Mouse (Mus musculus) C2C12 (cell line): ENCODE results near the gene Hdac4. TPM values are rescaled to one million over a fixed set of nuclear protein-coding genes. Genes with fewer than 3 reads are reported as not detected.

Experiments used
- H3K27me3 ChIP-seq: one replicate; pipeline ENCODE4 v1.6.1; 2011; ENCODE audit not compliant: control insufficient read depth, insufficient read depth, insufficient read length
- H3K36me3 ChIP-seq: one replicate; pipeline ENCODE4 v1.6.1; 2011; ENCODE audit not compliant: control insufficient read depth, insufficient read depth
- H3K4me3 ChIP-seq: one replicate; pipeline ENCODE4 v1.5.1; 2011; ENCODE audit warnings: mild to moderate bottlenecking, control low read depth; ENCODE audit not compliant: poor library complexity, insufficient read depth, severe bottlenecking
- H3K79me2 ChIP-seq: one replicate; pipeline ENCODE4 v1.6.1; 2011; ENCODE audit not compliant: control insufficient read depth, insufficient read depth
- H3K79me3 ChIP-seq: one replicate; pipeline ENCODE4 v1.6.1; 2011; ENCODE audit warnings: low read depth, control low read depth
- H3ac ChIP-seq: one replicate; pipeline ENCODE3; 2011; ENCODE audit warnings: low read depth; ENCODE audit not compliant: control insufficient read depth, insufficient read length
- CEBPB ChIP-seq: IDR thresholded peaks from one replicate; pipeline ENCODE4 v1.6.1; 2011; ENCODE audit warnings: low read depth, mild to moderate bottlenecking, control low read depth, moderate library complexity
- CTCF ChIP-seq: IDR thresholded peaks from one replicate; pipeline ENCODE4 v1.5.1; 2011; ENCODE audit not compliant: control insufficient read depth, insufficient read depth, insufficient read length
- FOSL1 ChIP-seq: IDR thresholded peaks from one replicate; pipeline ENCODE4 v1.8.0; 2011; ENCODE audit warnings: mild to moderate bottlenecking, low read length; ENCODE audit not compliant: poor library complexity, insufficient read depth, severe bottlenecking
- MAX ChIP-seq: IDR thresholded peaks from one replicate; pipeline ENCODE4 v1.6.1; 2011; ENCODE audit warnings: mild to moderate bottlenecking, control low read depth
- MYOD1 ChIP-seq: IDR thresholded peaks from one replicate; pipeline ENCODE4 v1.6.1; 2011; ENCODE audit warnings: low read depth; ENCODE audit not compliant: control insufficient read depth, insufficient read length
- MYOG ChIP-seq: IDR thresholded peaks from one replicate; pipeline ENCODE4 v1.6.1; 2011; ENCODE audit not compliant: control insufficient read depth, insufficient read length; ENCODE audit errors: extremely low read depth
- USF1 ChIP-seq: IDR thresholded peaks from one replicate; pipeline ENCODE4 v1.6.1; 2011; ENCODE audit warnings: low read depth, mild to moderate bottlenecking, control low read depth, moderate library complexity
- polyA plus RNA-seq: library from polyadenylated mRNA; unstranded; fragments of >200 nt; fragmentation: generic; extraction: Trizol; gene quantifications from one replicate; pipeline ENCODE4 v1.2.1, GENCODE M21; 2012; ENCODE audit warnings: missing spikeins

The Hdac4 gene
- polyA plus RNA-seq, 1 experiment, result 9.6 TPM

- H3K79me2 ChIP-seq, result peaks cover 45% of the 10 kb centered on the region
- H3K27me3 ChIP-seq, result no peaks in the 10 kb centered on the region
- no peak for TF ChIP-seq MAX
- peak; percentile 97 for TF ChIP-seq MYOD1
- TF ChIP-seq CEBPB, result no peak
- H3ac ChIP-seq, result no peak overlapping the region
- H3K79me3 ChIP-seq, result peaks cover 14% of the 10 kb centered on the region
- H3K36me3 ChIP-seq, result no peaks in the 10 kb centered on the region
- H3K4me3 ChIP-seq, result no peak overlapping the region
Measured at GRCm38 (mm10) chr1:92099502-92099901, 96.0 kb downstream of the Hdac4 start.

GRCm38 (mm10) chr1:92098456-92098855, 97.0 kb downstream of the Hdac4 start:
- peaks cover 14% of the 10 kb centered on the region for H3K79me3 ChIP-seq
- H3ac ChIP-seq, result no peak overlapping the region
- H3K27me3 ChIP-seq, result no peaks in the 10 kb centered on the region
- no peak overlapping the region for H3K4me3 ChIP-seq
- peaks cover 42% of the 10 kb centered on the region for H3K79me2 ChIP-seq
- no peaks in the 10 kb centered on the region for H3K36me3 ChIP-seq
- TF ChIP-seq USF1 (no peak), CTCF (no peak), CEBPB (no peak), MYOG (no peak), FOSL1 (no peak), MAX (no peak), MYOD1 (no peak)

GRCm38 (mm10) chr1:92096991-92097525, 98.4 kb downstream of the Hdac4 start:
- Histone ChIP-seq H3K4me3 (no peak overlapping the region), H3K79me3 (peaks cover 16% of the 10 kb centered on the region), H3K27me3 (no peaks in the 10 kb centered on the region), H3ac (no peak overlapping the region), H3K36me3 (no peaks in the 10 kb centered on the region), H3K79me2 (peaks cover 28% of the 10 kb centered on the region)
- TF ChIP-seq CEBPB, result no peak

- TF ChIP-seq MAX (no peak), FOSL1 (no peak), CEBPB (no peak), CTCF (no peak), MYOD1 (no peak), MYOG (no peak), USF1 (no peak)
- no peaks in the 10 kb centered on the region for H3K36me3 ChIP-seq
- peaks cover 26% of the 10 kb centered on the region for H3K79me2 ChIP-seq
- no peak overlapping the region for H3K4me3 ChIP-seq
- no peaks in the 10 kb centered on the region for H3K27me3 ChIP-seq
- peaks cover 9% of the 10 kb centered on the region for H3K79me3 ChIP-seq
- H3ac ChIP-seq, result no peak overlapping the region
Measured at GRCm38 (mm10) chr1:92092286-92092685, 103.2 kb downstream of the Hdac4 start.

- Histone ChIP-seq H3K79me2 (peaks cover 49% of the 10 kb centered on the region), H3K79me3 (peaks cover 14% of the 10 kb centered on the region), H3K36me3 (no peaks in the 10 kb centered on the region), H3ac (no peak overlapping the region), H3K4me3 (no peak overlapping the region), H3K27me3 (no peaks in the 10 kb centered on the region)
- no peak for TF ChIP-seq FOSL1
- no peak for TF ChIP-seq USF1
- TF ChIP-seq CEBPB, result no peak
- no peak for TF ChIP-seq MYOD1
- no peak for TF ChIP-seq MYOG
- TF ChIP-seq MAX, result no peak
- TF ChIP-seq CTCF, result no peak
Measured at GRCm38 (mm10) chr1:92087821-92088220, 107.7 kb downstream of the Hdac4 start.

GRCm38 (mm10) chr1:92087343-92087742, 108.2 kb downstream of the Hdac4 start:
- Histone ChIP-seq H3K4me3 (no peak overlapping the region), H3K79me2 (peaks cover 49% of the 10 kb centered on the region), H3K79me3 (peaks cover 13% of the 10 kb centered on the region), H3K27me3 (no peaks in the 10 kb centered on the region), H3K36me3 (no peaks in the 10 kb centered on the region), H3ac (no peak overlapping the region)
- TF ChIP-seq FOSL1, result no peak
- no peak for TF ChIP-seq MYOD1
- TF ChIP-seq CTCF, result no peak
- TF ChIP-seq MAX, result no peak
- no peak for TF ChIP-seq CEBPB
- no peak for TF ChIP-seq USF1
- TF ChIP-seq MYOG, result no peak
